Mouse (Mus musculus) cerebellum, postnatal 4 days (tissue): ENCODE results near the gene Pgc.

Experiments
- DNase-seq, 2 experiments: peaks; one replicate each; pipeline ENCODE4 v3.0.0; 2022; ENCODE audit warnings: low spot score in 2 of 2, mixed read lengths in 1 of 2

The Pgc gene

GRCm38 (mm10) chr17:47726566-47726965, at the start of gene Pgc:
Pgc (plus strand) TSS chr17:47726842.
- DNase-seq, result no peak

DNA sequence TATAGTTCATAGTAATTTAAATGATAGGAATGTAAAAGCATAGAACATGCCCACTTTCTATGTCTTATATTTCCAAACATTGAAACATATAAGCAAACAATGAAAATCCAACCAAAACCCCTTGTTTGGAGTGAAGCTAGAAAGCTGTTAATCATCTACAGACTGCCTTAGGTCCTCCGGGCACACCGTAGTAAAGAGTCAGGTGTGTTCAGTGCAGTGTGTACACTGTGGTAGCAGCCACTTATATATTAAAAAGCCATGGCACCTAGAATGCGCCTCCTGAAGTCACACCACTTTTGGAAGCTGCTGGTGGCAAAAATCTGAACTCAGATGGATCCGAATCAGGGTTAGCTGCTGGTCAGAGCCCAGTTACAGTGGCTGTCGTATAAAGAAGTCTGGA, 48.4 kb upstream of the Pgc start:
- no peak for DNase-seq

DNA sequence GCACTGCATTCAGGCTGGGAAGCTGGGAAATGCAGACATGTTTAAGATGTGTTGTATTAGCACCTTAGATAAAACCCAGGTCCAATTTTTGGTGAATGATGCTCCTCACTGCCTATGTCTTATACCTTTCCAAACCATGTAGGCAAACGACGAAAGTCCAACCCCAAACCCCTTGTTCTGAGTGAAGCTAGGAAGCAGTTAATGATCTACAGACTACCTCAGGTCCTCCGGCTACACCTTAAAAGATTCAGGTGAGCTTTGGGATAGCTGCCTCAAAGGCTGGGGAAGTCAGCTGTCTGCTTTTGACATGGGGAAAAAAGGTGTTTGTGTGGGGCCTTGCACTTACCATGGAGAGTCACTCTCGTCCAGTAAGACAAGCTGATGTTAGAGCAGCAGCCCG, 47.9 kb upstream of the Pgc start:
- no peak for DNase-seq

GRCm38 (mm10) chr17:47682836-47683235, 43.8 kb upstream of the Pgc start:
- no peak for DNase-seq

DNA sequence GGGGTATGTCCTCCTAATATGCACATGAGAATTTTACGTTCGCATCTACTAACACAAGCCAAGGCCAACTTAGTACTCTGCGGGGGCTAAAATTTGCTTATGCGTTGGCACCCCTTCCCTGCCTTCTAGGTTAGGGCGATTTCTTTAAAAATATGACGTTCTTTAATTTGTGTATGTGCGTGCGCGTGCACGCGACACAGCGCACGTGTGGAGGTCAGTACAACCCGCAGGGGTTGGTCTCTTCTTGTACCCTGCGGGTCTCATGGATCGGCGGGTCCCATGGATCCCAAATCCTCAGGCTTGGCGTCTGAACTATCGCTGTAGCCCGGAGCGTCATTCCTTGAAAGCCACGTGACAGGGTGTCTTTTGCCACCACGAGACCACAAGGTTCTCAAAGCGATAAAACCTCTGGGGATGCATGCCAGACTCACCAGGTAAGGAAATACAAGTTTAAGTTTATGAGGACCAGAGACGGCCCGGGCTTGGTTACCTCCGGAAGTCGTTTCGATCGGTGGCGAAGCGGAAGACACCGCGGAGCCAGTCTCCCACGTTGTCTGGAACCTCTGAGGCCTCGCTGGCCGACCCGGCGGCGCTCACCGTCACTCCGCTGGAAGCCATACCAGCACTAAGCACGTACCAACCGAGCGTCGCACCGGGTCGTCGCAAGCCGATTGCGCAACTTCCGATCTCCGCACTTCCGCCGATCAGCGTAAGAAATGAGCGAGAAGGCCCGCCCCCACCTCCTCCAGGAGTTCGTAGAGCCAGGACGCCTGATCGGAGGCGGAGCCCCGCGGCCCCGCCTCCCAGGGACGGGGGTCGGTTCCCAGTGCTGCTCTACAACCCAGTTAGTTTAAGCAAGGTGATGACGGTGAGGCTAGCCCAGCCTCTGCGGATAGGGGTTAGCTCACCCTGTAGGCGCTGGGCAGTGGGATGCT, 39.0 kb upstream of the Pgc start:
- peak; percentile 87 to 92 for DNase-seq

DNA sequence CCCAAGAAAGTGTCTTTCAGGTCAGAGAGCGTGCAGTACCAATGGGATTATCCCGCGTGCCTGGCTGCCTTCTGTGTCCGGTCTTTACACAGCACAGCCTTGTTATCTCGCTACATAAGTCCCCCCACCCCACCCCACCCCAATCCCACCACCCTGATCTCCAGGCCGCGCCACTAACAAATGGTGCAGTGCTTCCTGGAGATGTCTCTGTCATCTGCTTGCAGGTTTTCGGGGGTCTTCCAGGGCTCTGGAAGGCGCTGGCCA, 38.4 kb upstream of the Pgc start, which contains the start of gene Tomm6:
Gene Tomm6 (minus strand): TSS at position 43 of the 264 bp plus-strand sequence.
- DNase-seq, result no peak

DNA sequence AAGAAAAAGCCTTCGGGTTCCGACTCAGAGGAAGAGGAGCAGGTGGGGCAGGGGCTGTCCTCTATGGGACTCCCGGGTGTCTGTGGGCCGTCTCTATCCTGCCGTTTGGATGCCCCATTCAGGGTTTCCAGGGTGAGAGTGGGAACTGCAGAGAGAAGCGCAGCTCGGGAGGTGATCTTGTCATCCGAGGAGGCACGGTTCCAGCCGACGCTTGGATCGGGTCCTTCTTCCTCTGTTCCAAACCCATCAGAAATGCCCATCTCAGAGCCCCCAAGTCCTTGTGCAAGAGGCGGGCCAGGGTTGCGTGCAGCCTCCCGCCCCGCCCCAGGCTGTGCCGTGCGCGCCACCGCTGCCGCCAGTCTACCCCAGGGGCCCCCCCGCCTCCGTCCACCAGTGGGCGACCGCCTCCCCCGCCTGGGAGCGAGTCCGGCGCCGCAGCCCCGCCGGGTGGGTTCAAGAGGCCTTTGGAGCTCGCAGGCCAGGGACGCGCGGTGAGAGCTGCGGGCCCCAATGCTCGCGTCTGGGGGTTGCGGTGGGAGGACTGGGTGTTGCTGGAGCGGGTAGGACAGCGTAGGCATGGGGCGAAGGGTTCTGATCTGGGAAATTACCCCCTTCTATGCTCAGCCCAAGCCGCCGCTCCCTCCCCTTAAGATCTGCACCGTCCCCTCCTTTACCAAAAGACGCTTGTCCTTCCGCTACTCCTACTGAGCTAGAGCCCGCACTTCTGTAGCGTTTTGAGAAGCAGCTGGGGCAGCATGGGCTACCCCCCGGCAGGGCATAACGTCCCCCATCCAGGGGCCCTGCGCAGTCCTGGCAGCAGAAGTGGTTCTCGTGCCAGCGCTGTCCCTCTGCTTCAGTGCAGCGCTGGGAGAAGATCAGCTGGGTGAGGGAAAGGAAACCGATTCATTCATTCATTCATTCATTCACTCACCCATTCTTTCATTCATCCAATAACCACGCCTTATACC, 37.8 kb upstream of the Pgc start, which contains the start of gene Frs3:
Gene Frs3 (plus strand): TSS at position 423 of the 968 bp plus-strand sequence.
- peak; percentile 74 to 76 for DNase-seq

DNA sequence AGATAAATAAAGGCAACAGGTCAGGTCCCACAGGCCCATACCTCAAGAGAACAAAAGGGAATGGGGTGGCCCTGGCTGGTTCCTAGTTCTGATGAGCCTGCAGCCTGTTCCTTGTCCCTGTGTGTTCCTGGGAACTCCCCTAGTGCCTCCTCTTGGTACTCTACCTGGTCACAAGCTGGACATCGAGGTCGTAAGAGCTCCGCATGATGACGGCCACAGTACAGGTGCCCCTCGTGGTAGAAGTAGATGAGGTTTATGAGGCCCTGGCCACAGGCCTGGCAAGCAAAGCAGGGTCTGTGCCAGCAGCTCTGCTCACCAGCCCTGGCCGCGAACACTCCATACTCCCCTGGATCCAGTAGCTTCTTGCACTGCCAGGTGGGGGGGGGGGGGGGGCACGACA, 36.7 kb upstream of the Pgc start:
- DNase-seq, result no peak

DNA sequence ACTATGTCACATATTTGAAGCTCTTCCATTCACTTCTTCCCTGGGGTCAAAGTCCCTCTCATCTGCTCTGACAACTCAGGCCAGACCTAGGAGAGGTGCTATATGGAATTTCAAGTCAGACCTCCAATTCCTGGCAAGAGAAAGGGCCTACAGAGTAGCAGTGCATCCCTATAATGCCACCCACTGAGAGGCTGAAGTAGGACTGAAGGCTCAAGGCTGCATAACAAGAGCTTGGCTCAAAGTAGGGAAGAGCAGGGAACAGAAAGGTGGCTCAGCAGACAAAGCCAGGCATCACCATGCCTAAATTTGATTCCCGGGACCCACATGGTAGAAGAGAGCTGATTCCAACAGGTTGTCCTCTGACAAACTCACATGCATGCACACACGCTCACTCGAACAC, 35.0 kb upstream of the Pgc start:
- DNase-seq, result no peak

DNA sequence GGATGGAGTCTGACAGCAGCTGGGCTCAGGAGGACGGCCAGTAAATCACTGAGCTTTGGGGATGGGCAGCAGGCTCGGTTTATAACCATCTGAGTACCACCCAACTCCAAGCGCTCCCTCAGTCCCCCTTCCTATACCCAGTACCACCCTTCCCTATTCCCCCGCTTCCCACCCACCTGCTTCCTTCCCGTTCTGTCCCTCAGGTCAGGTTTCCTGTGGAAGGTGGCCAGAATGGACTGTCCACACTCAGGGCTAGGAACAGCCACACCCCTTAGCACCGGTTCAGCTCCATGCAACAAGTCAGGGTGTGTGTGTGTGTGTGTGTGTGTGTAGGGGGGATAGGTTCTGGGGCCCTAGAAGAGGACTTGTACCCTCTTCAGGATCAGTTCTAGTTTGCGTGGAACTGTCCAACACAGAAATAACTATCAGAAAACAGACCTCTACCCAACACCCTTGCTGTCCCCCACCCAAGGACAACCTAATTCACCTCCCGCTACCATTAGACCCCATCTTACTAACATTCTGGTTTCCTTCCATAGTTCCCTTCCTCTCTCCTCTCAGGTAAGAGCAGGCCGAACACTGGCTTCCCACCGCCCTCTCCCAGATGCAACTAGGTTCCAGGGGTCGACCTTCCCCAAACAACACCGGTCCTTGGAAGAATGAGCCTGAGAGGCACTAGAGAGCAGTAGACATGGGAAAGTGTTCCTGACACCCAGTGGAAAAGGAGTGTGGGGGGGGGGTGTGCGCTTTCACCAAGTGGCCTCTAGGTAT, 32.8 kb upstream of the Pgc start:
- no peak for DNase-seq

GRCm38 (mm10) chr17:47694442-47694502, 32.4 kb upstream of the Pgc start, which contains the start of gene Gm21981:
Gm21981 (minus strand) TSS chr17:47694455.
- DNase-seq, result no peak

- peak; percentile 99 for DNase-seq
Observed at GRCm38 (mm10) chr17:47694503-47695336, 31.9 kb upstream of the Pgc start, which contains the start of gene Prickle4. Prickle4 (minus strand) TSS chr17:47694736.

DNA sequence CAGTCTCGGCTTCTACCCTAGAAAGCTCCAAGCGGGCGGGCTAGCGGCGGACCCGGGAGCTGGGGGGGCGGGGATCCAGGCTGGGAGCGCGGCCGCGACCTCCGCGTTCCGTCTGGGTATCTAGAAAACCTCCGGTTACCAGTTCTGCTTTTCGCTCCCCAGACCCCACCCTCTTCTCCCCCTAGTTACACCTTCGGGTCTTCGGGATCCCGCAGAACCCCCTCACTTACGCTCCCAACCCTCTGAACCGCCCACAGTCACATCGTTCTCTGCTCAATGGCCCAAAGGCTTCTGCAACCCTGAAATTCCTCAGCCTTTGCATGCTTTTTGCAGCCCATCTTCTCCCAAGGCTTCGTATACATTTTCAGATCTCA, 31.3 kb upstream of the Pgc start:
- DNase-seq, result no peak

DNA sequence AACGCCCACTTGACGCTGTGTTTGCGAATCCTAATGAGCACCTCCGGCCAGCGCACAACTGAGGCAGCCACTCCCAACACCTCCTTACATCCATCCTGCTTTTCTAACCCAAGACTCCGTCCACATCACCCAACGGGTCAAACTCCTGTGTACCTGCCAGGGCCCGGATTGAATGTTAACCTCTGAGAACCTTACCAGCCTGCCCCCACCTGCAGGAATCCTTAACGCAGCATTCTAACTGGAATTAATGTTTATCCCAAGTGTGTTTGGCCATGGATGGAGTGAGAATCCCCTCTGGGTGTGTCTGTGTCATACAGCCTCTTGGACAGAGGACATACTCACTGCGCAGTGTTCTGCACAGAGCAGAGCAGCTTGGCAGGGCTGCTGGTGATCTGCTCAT, 28.5 kb upstream of the Pgc start:
- DNase-seq, result no peak

DNA sequence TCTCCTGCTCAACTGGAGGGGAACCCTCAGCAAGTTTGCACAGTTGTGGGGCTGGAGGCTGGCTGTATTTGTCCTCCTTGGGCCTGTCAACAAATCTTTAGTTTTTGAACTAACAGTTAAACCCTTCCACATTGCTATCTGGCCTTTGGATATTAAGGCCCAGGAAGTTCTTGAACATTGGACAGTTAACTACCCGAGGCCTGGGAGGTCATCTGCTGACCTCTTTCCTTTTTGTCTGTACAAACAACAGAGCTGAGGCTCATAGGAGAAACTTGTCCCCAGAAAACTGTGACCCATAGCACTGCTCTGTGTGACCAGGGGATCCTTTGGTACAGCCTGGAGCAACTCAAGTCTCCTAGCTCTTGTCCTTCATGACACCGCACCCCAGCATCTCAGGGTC, 27.6 kb upstream of the Pgc start:
- no peak for DNase-seq

- no peak for DNase-seq
Observed at GRCm38 (mm10) chr17:47701793-47702192, 24.8 kb upstream of the Pgc start.

DNA sequence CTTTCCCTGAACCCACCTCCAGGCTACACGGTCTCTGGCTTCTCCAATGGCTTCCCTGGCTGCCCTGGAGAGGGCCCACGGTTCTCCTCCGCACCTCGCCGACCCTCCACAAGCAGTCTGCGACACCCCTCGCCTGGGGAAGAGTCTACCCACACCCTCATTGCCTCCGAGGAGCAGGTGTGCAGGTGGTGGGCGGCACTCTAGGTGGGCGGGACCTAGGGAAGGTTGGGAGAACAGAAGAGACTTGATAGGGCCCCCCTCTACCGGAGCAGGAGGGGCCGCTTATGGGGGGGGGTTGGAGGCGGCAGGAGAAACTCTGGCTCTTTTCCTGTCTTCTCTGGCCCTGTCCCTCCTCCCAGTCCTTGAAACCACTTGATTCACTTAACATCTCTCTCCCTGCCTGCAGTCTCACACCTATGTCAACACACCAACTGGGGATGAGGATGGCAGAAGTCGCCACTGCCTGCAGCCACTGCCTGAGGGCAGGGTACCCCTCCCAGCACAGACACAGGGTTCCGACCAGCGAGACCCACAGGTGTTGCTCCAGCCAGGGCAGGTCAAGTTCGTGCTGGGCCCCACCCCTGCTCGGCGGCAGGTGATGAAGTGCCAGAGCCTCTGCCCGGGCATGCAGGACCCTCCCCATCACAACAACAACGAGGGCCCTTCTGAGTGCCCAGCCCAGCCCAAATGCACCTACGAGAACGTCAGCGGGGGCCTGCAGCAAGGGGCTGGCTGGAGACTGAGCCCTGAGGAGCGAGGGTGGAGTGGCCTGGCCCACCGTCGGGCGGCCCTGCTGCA, 23.9 kb upstream of the Pgc start:
- no peak for DNase-seq

- DNase-seq, result no peak
Observed at GRCm38 (mm10) chr17:47703556-47703955, 23.1 kb upstream of the Pgc start.

- no peak for DNase-seq
Observed at GRCm38 (mm10) chr17:47704692-47705091, 21.9 kb upstream of the Pgc start.

GRCm38 (mm10) chr17:47706196-47706595, 20.4 kb upstream of the Pgc start:
- no peak for DNase-seq

DNA sequence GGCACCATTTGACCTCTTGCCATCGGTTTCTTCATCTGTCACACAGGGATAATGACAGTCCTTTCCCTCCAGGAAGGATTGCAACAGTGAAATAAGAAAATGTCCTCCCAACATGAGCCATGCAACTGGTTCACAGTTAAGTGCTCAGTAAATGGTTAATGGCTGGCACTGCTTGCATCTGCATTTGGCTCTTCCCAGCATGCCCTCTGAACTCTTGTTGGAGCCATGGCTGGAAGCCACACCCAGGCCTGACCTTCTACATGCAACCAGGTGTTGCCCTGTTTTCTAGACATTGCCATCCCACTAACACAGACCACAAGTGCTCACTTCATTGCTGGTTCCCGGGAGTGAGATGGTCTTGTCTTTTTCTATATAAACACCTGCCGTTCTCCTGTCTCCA, 18.7 kb upstream of the Pgc start:
- DNase-seq, result no peak
